Mouse (Mus musculus) embryonic facial prominence, embryonic 12.5 days (tissue): Measurements from ENCODE around the gene Anln. TPM values are rescaled to one million over a fixed set of nuclear protein-coding genes. Genes with fewer than 3 reads are reported as not detected.
"Not testable (repeated sequence)": the region's sequence is repeated elsewhere in the genome, so short reads cannot be mapped to it uniquely, and the experiment has no call there.

Experiments
- ATAC-seq: fragments of 200-750 bp; cut with Nextera tagmentation; 2 replicates; pipeline ENCODE4 v1.8.0; 2017; ENCODE audit not compliant: insufficient number of reproducible peaks, insufficient read depth, low FRiP score, low TSS enrichment
- H3K27ac ChIP-seq: fragments of 300-500 bp; sonication (generic); 2 replicates; pipeline ENCODE4 v1.5.1; 2016; ENCODE audit warnings: mild to moderate bottlenecking
- H3K27me3 ChIP-seq: fragments of 300-500 bp; sonication (generic); 2 replicates; pipeline ENCODE4 v1.6.1; 2016; ENCODE audit warnings: mild to moderate bottlenecking, moderate library complexity
- H3K36me3 ChIP-seq: fragments of 300-500 bp; sonication (generic); 2 replicates; pipeline ENCODE4 v1.6.1; 2016; ENCODE audit warnings: mild to moderate bottlenecking
- H3K4me1 ChIP-seq: fragments of 300-500 bp; sonication (generic); 2 replicates; pipeline ENCODE4 v1.6.1; 2016
- H3K4me2 ChIP-seq: fragments of 300-500 bp; sonication (generic); replicated peaks from 2 replicates; pipeline ENCODE4 v1.6.1; 2016; ENCODE audit warnings: mild to moderate bottlenecking, moderate library complexity
- H3K4me3 ChIP-seq: fragments of 300-500 bp; sonication (generic); 2 replicates; pipeline ENCODE4 v1.5.1; 2016; ENCODE audit warnings: mild to moderate bottlenecking
- H3K9ac ChIP-seq: fragments of 300-500 bp; sonication (generic); 2 replicates; pipeline ENCODE4 v1.6.1; 2016; ENCODE audit warnings: mild to moderate bottlenecking, moderate library complexity
- H3K9me3 ChIP-seq: fragments of 300-500 bp; sonication (generic); 2 replicates; pipeline ENCODE4 v1.6.1; 2016; ENCODE audit warnings: mild to moderate bottlenecking, moderate library complexity
- WGBS: fragments of 180-500 bp; shearing (Covaris S2); methylation state at CpG from one replicate; pipeline ENCODE4 v1.1.7; 2016; 5-methylcytosine and 5-hydroxymethylcytosine counted together
- polyA plus RNA-seq: library from polyadenylated mRNA; unstranded; fragments of >200 nt; fragmentation: Nextera tagmentation; extraction: Ambion mirVana; gene quantifications from 2 replicates; pipeline ENCODE4 v1.2.1, GENCODE M21; 2016

The Anln gene
- polyA plus RNA-seq, 1 experiment from 2014 or later, result 44.8 TPM

- Histone ChIP-seq H3K4me2 (no peak overlapping the region), H3K4me3 (no peak overlapping the region), H3K9ac (no peak overlapping the region), H3K36me3 (no peaks in the 10 kb centered on the region), H3K9me3 (no peaks in the 10 kb centered on the region), H3K27ac (no peak overlapping the region), H3K27me3 (no peaks in the 10 kb centered on the region), H3K4me1 (no peaks in the 10 kb centered on the region)
- 38% methylated on average over 7 of the region's 7 CpGs for WGBS
- ATAC-seq, result no peak
These were observed 31.5 kb upstream of the Anln start for GRCm38 (mm10) chr9:22420491-22420890.

DNA sequence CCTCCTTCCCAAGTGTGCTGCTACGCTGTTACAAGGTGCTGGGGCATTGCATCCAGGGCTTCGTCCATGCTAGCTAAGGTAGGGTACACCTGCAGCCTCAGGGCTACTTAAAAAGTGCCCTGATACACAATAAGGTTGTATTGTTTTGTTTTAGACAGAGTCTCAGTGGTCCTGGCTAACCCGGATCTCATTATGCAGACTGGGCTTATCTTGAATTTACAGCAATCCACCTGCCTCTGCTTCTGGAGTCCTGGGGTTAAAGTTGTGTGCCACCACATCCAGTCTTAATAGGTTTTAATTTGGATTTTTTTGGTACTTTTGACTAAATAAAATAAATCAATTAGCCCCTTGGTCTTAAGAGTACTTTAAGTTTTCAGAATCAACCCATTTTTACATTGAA lies 30.9 kb upstream of the Anln start:
- H3K9me3 ChIP-seq, result no peaks in the 10 kb centered on the region
- no peaks in the 10 kb centered on the region for H3K36me3 ChIP-seq
- no peaks in the 10 kb centered on the region for H3K27me3 ChIP-seq
- no peak for ATAC-seq
- H3K4me2 ChIP-seq, result no peak overlapping the region
- H3K9ac ChIP-seq, result no peak overlapping the region
- no peak overlapping the region for H3K27ac ChIP-seq
- H3K4me3 ChIP-seq, result no peak overlapping the region
- WGBS, result 82% methylated on average over 3 of the region's 3 CpGs
- H3K4me1 ChIP-seq, result no peaks in the 10 kb centered on the region

GRCm38 (mm10) chr9:22417547-22417946 lies 28.6 kb upstream of the Anln start:
- ATAC-seq, result no peak
- H3K4me1 ChIP-seq, result no peaks in the 10 kb centered on the region
- H3K9me3 ChIP-seq, result no peaks in the 10 kb centered on the region
- no peaks in the 10 kb centered on the region for H3K27me3 ChIP-seq
- no peak overlapping the region for H3K9ac ChIP-seq
- WGBS, result 47% methylated on average over 6 of the region's 6 CpGs
- H3K4me2 ChIP-seq, result no peak overlapping the region
- H3K36me3 ChIP-seq, result no peaks in the 10 kb centered on the region
- no peak overlapping the region for H3K4me3 ChIP-seq
- H3K27ac ChIP-seq, result no peak overlapping the region

DNA sequence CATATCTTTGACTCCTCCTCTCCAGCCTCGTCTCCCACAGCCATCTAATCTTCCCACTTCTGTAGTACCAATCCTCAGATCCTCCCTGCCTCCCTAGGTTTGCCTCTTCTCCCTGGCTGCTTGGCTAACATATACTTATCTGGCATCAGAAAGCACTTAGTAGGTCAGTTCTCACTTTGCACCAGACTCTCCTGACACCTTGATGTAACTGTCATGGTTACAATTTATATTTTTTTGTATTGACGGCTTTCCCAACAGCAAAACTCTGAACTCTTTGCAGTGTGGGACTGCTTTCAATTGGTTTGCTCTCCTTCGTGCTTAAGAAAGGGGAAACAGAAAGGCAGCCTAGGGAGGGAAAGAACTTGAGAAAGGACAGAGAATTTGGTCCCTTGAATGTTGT lies 27.2 kb upstream of the Anln start:
- no peak for ATAC-seq
- Histone ChIP-seq H3K9me3 (no peaks in the 10 kb centered on the region), H3K27me3 (no peaks in the 10 kb centered on the region), H3K27ac (no peak overlapping the region), H3K36me3 (no peaks in the 10 kb centered on the region), H3K9ac (no peak overlapping the region), H3K4me2 (no peak overlapping the region), H3K4me1 (no peaks in the 10 kb centered on the region), H3K4me3 (no peak overlapping the region)
- 81% methylated on average over 3 of the region's 3 CpGs for WGBS

DNA sequence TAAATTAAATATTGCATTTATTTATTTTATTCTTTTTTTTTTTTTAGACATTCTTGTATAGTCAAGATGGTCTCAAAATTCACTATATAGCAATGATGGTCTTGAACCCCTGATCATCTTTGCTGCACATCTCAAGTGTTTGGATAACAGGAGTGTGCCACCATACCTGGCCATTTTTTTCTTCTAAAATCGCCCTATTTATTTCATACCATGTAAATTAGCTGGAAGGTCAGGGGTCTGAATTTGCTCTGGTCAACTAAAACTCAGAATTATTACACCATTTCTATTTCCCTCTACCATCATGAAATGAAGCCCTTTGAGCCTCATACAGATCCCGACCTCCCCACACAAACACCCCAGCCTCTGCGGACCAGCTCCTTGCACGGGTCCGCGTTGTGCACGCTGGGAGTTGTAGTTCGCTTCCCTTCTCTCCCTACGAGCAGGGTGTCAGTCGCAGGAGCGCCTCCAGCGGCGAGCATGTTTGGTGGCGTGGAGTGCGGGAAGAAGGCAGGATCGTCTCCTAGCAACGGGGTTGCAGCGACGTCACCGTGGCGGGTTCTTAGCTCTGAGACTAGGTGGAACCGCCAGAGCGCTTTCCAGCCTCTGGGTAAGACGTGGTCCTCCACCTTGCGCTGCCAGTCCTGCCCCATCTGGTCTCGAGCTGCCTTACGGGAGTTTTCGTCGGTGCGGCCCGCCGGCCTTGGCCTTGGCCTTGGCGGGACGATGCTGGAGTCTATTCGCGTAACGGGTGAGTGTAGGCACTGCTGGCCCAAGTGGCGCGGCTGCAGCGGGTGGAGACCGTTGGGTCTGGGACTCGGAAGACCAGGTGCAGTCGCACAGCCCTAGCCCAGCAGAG lies 22.2 kb upstream of the Anln start, which contains the start of gene 9530077C05Rik:
Gene 9530077C05Rik, plus strand, starts transcription at position 512 of the 856 bp plus-strand sequence.
- no peaks in the 10 kb centered on the region for H3K27me3 ChIP-seq
- WGBS, result under 1% methylated on average over 43 of the region's 43 CpGs
- H3K27ac ChIP-seq, result no peak within 1 kb of the TSS
- H3K4me3 ChIP-seq, result peak within 1 kb of the TSS; percentile 58
- H3K4me1 ChIP-seq, result no peaks in the 10 kb centered on the region
- peak; percentile 97 for ATAC-seq
- no peaks in the 10 kb centered on the region for H3K36me3 ChIP-seq
- peak within 1 kb of the TSS; percentile 79 for H3K4me2 ChIP-seq
- H3K9me3 ChIP-seq, result no peaks in the 10 kb centered on the region
- peak within 1 kb of the TSS; percentile 40 for H3K9ac ChIP-seq

DNA sequence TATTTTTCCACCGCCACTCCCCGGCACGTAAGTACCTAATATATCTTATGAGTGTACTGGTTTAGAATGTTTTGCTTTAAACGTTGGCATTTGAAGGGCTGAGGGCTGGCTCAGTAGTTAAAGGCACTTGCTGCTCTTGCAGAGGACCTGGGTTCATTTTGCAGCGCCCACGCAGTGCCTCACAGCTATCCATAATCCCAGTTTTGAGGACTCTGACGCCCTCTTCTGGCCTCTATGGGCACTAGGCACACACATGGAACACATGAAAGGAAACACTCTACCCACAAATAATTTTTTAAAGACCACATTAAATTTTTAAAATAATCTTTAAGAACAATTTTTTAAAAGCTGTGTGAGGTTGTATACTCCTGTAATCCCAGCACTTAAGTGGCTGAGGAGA lies 20.5 kb upstream of the Anln start:
- no peaks in the 10 kb centered on the region for H3K9me3 ChIP-seq
- H3K27ac ChIP-seq, result no peak overlapping the region
- H3K27me3 ChIP-seq, result no peaks in the 10 kb centered on the region
- H3K9ac ChIP-seq, result no peak overlapping the region
- H3K36me3 ChIP-seq, result no peaks in the 10 kb centered on the region
- no peak for ATAC-seq
- no peak overlapping the region for H3K4me2 ChIP-seq
- 78% methylated on average over 7 of the region's 7 CpGs for WGBS
- H3K4me1 ChIP-seq, result no peaks in the 10 kb centered on the region
- no peak overlapping the region for H3K4me3 ChIP-seq

GRCm38 (mm10) chr9:22408344-22408743 lies 19.4 kb upstream of the Anln start:
- H3K4me3 ChIP-seq, H3K9ac ChIP-seq, ATAC-seq, H3K27me3 ChIP-seq, H3K4me1 ChIP-seq, H3K4me2 ChIP-seq, H3K9me3 ChIP-seq, H3K27ac ChIP-seq, H3K36me3 ChIP-seq: not testable (repeated sequence)
- 33% methylated on average over 4 of the region's 4 CpGs for WGBS

DNA sequence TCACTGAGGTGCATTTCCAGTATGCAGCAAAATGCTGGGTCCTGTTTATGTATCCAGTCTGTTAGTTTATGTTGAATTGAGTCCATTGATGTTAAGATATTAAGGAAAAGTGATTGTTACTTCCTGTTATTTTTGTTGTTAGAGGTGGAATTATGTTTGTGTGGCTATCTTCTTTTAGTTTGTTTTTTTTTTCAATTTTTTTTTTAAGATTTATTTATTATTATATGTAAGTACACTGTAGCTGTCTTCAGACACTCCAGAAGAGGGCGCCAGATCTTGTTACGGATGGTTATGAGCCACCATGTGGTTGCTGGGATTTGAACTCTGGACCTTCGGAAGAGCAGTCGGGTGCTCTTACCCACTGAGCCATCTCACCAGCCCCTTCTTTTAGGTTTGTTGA lies 18.6 kb upstream of the Anln start:
- ATAC-seq, H3K9ac ChIP-seq, H3K27me3 ChIP-seq, H3K4me2 ChIP-seq, H3K9me3 ChIP-seq, H3K27ac ChIP-seq, H3K4me1 ChIP-seq, H3K36me3 ChIP-seq, H3K4me3 ChIP-seq: not testable (repeated sequence)
- WGBS, result 89% methylated on average over 4 of the region's 4 CpGs

DNA sequence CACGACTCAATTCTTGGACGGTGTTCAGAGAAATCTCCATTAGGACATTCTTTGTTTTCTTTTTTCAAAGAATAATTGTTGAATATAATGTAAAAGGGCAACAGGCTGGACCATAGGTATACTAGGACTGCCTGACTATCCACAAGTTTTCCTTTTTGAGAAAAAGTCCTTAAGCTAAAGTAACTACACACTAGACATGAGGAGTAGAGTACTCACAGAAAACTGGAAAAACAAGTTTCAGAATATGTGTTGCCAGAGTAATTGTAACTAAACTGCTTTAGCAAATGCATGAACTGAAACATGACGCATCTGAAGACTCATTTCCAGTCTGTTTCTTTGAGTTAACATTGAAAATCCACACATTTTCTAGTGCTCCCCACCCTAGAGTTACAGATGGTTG lies 16.4 kb upstream of the Anln start:
- 80% methylated on average over 3 of the region's 3 CpGs for WGBS
- H3K4me3 ChIP-seq, result no peak overlapping the region
- no peaks in the 10 kb centered on the region for H3K27me3 ChIP-seq

GRCm38 (mm10) chr9:22403501-22403900 lies 14.5 kb upstream of the Anln start:
- not testable (repeated sequence) for H3K9ac ChIP-seq, H3K36me3 ChIP-seq, H3K27ac ChIP-seq, H3K4me3 ChIP-seq, H3K9me3 ChIP-seq, ATAC-seq, H3K4me1 ChIP-seq, H3K4me2 ChIP-seq, H3K27me3 ChIP-seq
- WGBS, result 69% methylated on average over 2 of the region's 2 CpGs

More for the DNA sequence above, 16.4 kb upstream of the Anln start:
- Histone ChIP-seq H3K9ac (no peak overlapping the region), H3K4me2 (no peak overlapping the region), H3K36me3 (no peaks in the 10 kb centered on the region), H3K4me1 (no peaks in the 10 kb centered on the region), H3K27ac (no peak overlapping the region), H3K9me3 (no peaks in the 10 kb centered on the region)
- no peak for ATAC-seq

GRCm38 (mm10) chr9:22402976-22403375 lies 14.0 kb upstream of the Anln start:
- H3K9me3 ChIP-seq, result no peaks in the 10 kb centered on the region
- H3K36me3 ChIP-seq, result no peaks in the 10 kb centered on the region
- no peaks in the 10 kb centered on the region for H3K27me3 ChIP-seq
- H3K27ac ChIP-seq, result no peak overlapping the region
- H3K4me3 ChIP-seq, result no peak overlapping the region
- no peak overlapping the region for H3K4me2 ChIP-seq
- no peak for ATAC-seq
- no peaks in the 10 kb centered on the region for H3K4me1 ChIP-seq
- no peak overlapping the region for H3K9ac ChIP-seq
- WGBS, result 81% methylated on average over 3 of the region's 3 CpGs

GRCm38 (mm10) chr9:22402001-22402400 lies 13.0 kb upstream of the Anln start:
- WGBS, result 82% methylated on average over 6 of the region's 6 CpGs

More at GRCm38 (mm10) chr9:22402001-22402400, 13.0 kb upstream of the Anln start:
- H3K4me1 ChIP-seq, result no peaks in the 10 kb centered on the region
- no peaks in the 10 kb centered on the region for H3K36me3 ChIP-seq
- no peak overlapping the region for H3K4me3 ChIP-seq
- no peak for ATAC-seq
- no peak overlapping the region for H3K27ac ChIP-seq
- no peaks in the 10 kb centered on the region for H3K9me3 ChIP-seq
- no peak overlapping the region for H3K4me2 ChIP-seq
- H3K27me3 ChIP-seq, result no peaks in the 10 kb centered on the region
- no peak overlapping the region for H3K9ac ChIP-seq
